Mouse (Mus musculus) stomach, postnatal 0 days (tissue): ENCODE measurements around the gene Cort. TPM values are rescaled to one million over a fixed set of nuclear protein-coding genes. Genes with fewer than 3 reads are reported as not detected.
A peak's percentile ranks its signal among the peaks of the same experiment; 100 is the strongest.
"Not testable (repeated sequence)": the region's sequence is repeated elsewhere in the genome, so short reads cannot be mapped to it uniquely, and the experiment has no call there.

Source experiments
- ATAC-seq: fragments of 200-750 bp; cut with Nextera tagmentation; 2 replicates; pipeline ENCODE4 v1.8.0; 2017; ENCODE audit not compliant: low FRiP score, low TSS enrichment
- DNase-seq: peaks from one replicate; pipeline ENCODE4 v3.0.0-alpha.2; 2016; ENCODE audit warnings: low spot score
- H3K27ac ChIP-seq: fragments of 300-500 bp; sonication (generic); replicated peaks from 2 replicates; pipeline ENCODE4 v1.5.1; 2014; ENCODE audit warnings: mild to moderate bottlenecking, control low read depth
- H3K27me3 ChIP-seq: fragments of 300-500 bp; sonication (generic); 2 replicates; pipeline ENCODE4 v1.6.1; 2014; ENCODE audit warnings: low read length; ENCODE audit not compliant: control insufficient read depth, insufficient read depth
- H3K36me3 ChIP-seq: fragments of 300-500 bp; sonication (generic); 2 replicates; pipeline ENCODE4 v1.6.1; 2014; ENCODE audit warnings: low read length, mixed read lengths; ENCODE audit not compliant: control insufficient read depth, insufficient read depth
- H3K4me1 ChIP-seq: fragments of 300-500 bp; sonication (generic); replicated peaks from 2 replicates; pipeline ENCODE4 v1.6.1; 2014; ENCODE audit warnings: antibody characterized with exemption; ENCODE audit not compliant: control insufficient read depth, insufficient read depth
- H3K4me2 ChIP-seq: fragments of 300-500 bp; sonication (generic); replicated peaks from 2 replicates; pipeline ENCODE4 v1.6.1; 2014; ENCODE audit warnings: low read depth, mild to moderate bottlenecking, control low read depth, moderate library complexity
- H3K4me3 ChIP-seq: fragments of 300-500 bp; sonication (generic); 2 replicates; pipeline ENCODE4 v1.5.1; 2014; ENCODE audit warnings: low read depth, low read length, control low read depth
- H3K9ac ChIP-seq: fragments of 300-500 bp; sonication (generic); 2 replicates; pipeline ENCODE4 v1.6.1; 2014; ENCODE audit warnings: mild to moderate bottlenecking, low read length, control low read depth, mixed read lengths
- H3K9me3 ChIP-seq: fragments of 300-500 bp; sonication (generic); 2 replicates; pipeline ENCODE4 v1.6.1; 2016; ENCODE audit warnings: low read length; ENCODE audit not compliant: control insufficient read depth
- CTCF ChIP-seq: IDR thresholded peaks from 2 replicates; pipeline ENCODE4 v1.5.1; 2016; ENCODE audit warnings: antibody characterized with exemption, low read depth, mild to moderate bottlenecking, moderate library complexity
- EP300 ChIP-seq: optimal IDR thresholded peaks from 2 replicates; pipeline ENCODE3; 2016; ENCODE audit warnings: antibody characterized with exemption
- WGBS: fragments of 180-500 bp; shearing (Covaris S2); extraction: QIAGEN DNeasy Blood & Tissue Kit; methylation state at CpG from one replicate; pipeline ENCODE4 v1.1.7; 2014; 5-methylcytosine and 5-hydroxymethylcytosine counted together
- polyA plus RNA-seq: library from polyadenylated mRNA; unstranded; fragments of >200 nt; fragmentation: Nextera tagmentation; extraction: Ambion mirVana; gene quantifications from 2 replicates; pipeline ENCODE4 v1.2.1, GENCODE M21; 2015

The Cort gene
- polyA plus RNA-seq, 1 experiment from 2014 or later, result not detected

- Histone ChIP-seq H3K4me1 (no peaks in the 10 kb centered on the region), H3K36me3 (no peaks in the 10 kb centered on the region; the same call in 1 of the 2 replicates), H3K9me3 (no peaks in the 10 kb centered on the region), H3K27me3 (no peaks in the 10 kb centered on the region), H3K4me3 (no peak overlapping the region), H3K27ac (no peak overlapping the region), H3K9ac (no peak overlapping the region), H3K4me2 (no peak overlapping the region)
- no peak for DNase-seq
- 59% methylated on average over 6 of the region's 6 CpGs for WGBS
- no peak for ATAC-seq
- no peak for TF ChIP-seq EP300
- no peak for TF ChIP-seq CTCF
Observed at GRCm38 (mm10) chr4:149126115-149126509, 451 bp downstream of the Cort start.

GRCm38 (mm10) chr4:149125341-149126114 lies 1.0 kb downstream of the Cort start:
- DNase-seq (no peak), ATAC-seq (no peak)
- Histone ChIP-seq H3K9me3 (no peaks in the 10 kb centered on the region), H3K4me2 (no peak overlapping the region), H3K4me3 (no peak overlapping the region), H3K27me3 (no peaks in the 10 kb centered on the region), H3K27ac (no peak overlapping the region), H3K9ac (no peak overlapping the region), H3K36me3 (no peaks in the 10 kb centered on the region), H3K4me1 (no peaks in the 10 kb centered on the region)
- no peak for TF ChIP-seq CTCF
- no peak for TF ChIP-seq EP300
- WGBS, result 69% methylated on average over 11 of the region's 11 CpGs

GRCm38 (mm10) chr4:149123432-149123831 lies 3.1 kb downstream of the Cort start:
- H3K9ac ChIP-seq, result no peak overlapping the region
- 45% methylated on average over 5 of the region's 5 CpGs for WGBS

GRCm38 (mm10) chr4:149119978-149120562 lies 6.5 kb downstream of the Cort start:
- not testable (repeated sequence) for H3K9me3 ChIP-seq, H3K4me1 ChIP-seq, H3K4me3 ChIP-seq, H3K4me2 ChIP-seq, H3K9ac ChIP-seq, DNase-seq, H3K27ac ChIP-seq, H3K27me3 ChIP-seq, H3K36me3 ChIP-seq
- ATAC-seq, result peak; percentile 47; the same call in 1 of the 2 replicates
- 75% methylated on average over 12 of the region's 12 CpGs for WGBS

More at GRCm38 (mm10) chr4:149123432-149123831, 3.1 kb downstream of the Cort start:
- Histone ChIP-seq H3K27ac (no peak overlapping the region), H3K9me3 (no peaks in the 10 kb centered on the region), H3K4me1 (no peaks in the 10 kb centered on the region), H3K36me3 (no peaks in the 10 kb centered on the region), H3K4me3 (no peak overlapping the region), H3K4me2 (no peak overlapping the region), H3K27me3 (no peaks in the 10 kb centered on the region)
- peak; percentile 84 for ATAC-seq
- TF ChIP-seq EP300 (no peak), CTCF (no peak)
- peak; percentile 77 for DNase-seq

GRCm38 (mm10) chr4:149103875-149104561 lies 22.5 kb downstream of the Cort start, which contains the start of gene Dffa:
TSS of gene Dffa (plus strand) at chr4:149104146.
- Histone ChIP-seq H3K4me3 (peak within 1 kb of the TSS; percentile 77), H3K27ac (no peak within 1 kb of the TSS), H3K4me2 (peak within 1 kb of the TSS; percentile 92), H3K36me3 (no peaks in the 10 kb centered on the region; the same call in 1 of the 2 replicates), H3K4me1 (peaks cover 5% of the 10 kb centered on the region), H3K27me3 (no peaks in the 10 kb centered on the region), H3K9ac (peak within 1 kb of the TSS; percentile 85), H3K9me3 (no peaks in the 10 kb centered on the region)
- TF ChIP-seq CTCF (peak; percentile 3; the same call in 1 of the 2 replicates), EP300 (peak; percentile 85)
- ATAC-seq (peak; percentile 84), DNase-seq (peak; percentile 88)
- WGBS, result under 1% methylated on average over 35 of the region's 35 CpGs

GRCm38 (mm10) chr4:149101456-149101855 lies 25.1 kb downstream of the Cort start:
- Histone ChIP-seq H3K4me1 (peaks cover 12% of the 10 kb centered on the region), H3K9me3 (no peaks in the 10 kb centered on the region), H3K36me3 (no peaks in the 10 kb centered on the region), H3K4me3 (no peak overlapping the region), H3K4me2 (no peak overlapping the region), H3K27me3 (no peaks in the 10 kb centered on the region), H3K27ac (no peak overlapping the region), H3K9ac (no peak overlapping the region)
- TF ChIP-seq CTCF, result no peak
- no peak for TF ChIP-seq EP300
- DNase-seq, result no peak
- no peak for ATAC-seq
- WGBS, result 66% methylated on average over 3 of the region's 3 CpGs

- H3K27me3 ChIP-seq, H3K36me3 ChIP-seq, H3K9ac ChIP-seq, H3K4me3 ChIP-seq, ATAC-seq, H3K9me3 ChIP-seq, H3K4me2 ChIP-seq, H3K27ac ChIP-seq, DNase-seq: not testable (repeated sequence)
- peaks cover 12% of the 10 kb centered on the region for H3K4me1 ChIP-seq
- 88% methylated on average over 12 of the region's 12 CpGs for WGBS
Observed at GRCm38 (mm10) chr4:149100449-149100848, 26.1 kb downstream of the Cort start.
